Mouse (Mus musculus): ENCODE results near the gene 2010111I01Rik.

2010111I01Rik gene

GRCm38 (mm10) chr13:63023243-63024217 lies 58.8 kb downstream of the 2010111I01Rik start:
- DNase-seq (ENCODE audit: low spot score in 2 of 2): no peak

- no peak for DNase-seq (ENCODE audit: low spot score in 2 of 2)
Measured at GRCm38 (mm10) chr13:63030023-63030422, 65.3 kb downstream of the 2010111I01Rik start.

GRCm38 (mm10) chr13:63031244-63031643 lies 66.6 kb downstream of the 2010111I01Rik start:
- no peak for DNase-seq (ENCODE audit: low spot score in 2 of 2)

GRCm38 (mm10) chr13:63032304-63032830 lies 67.7 kb downstream of the 2010111I01Rik start:
- no peak for DNase-seq (ENCODE audit: low spot score in 2 of 2)

GRCm38 (mm10) chr13:63032958-63033357 lies 68.3 kb downstream of the 2010111I01Rik start:
- no peak for DNase-seq (ENCODE audit: low spot score in 2 of 2)

GRCm38 (mm10) chr13:63033364-63033763 lies 68.7 kb downstream of the 2010111I01Rik start:
- DNase-seq (ENCODE audit: low spot score in 2 of 2): no peak

- DNase-seq (ENCODE audit: low spot score in 2 of 2): peak; percentile 34 to 43
Measured at GRCm38 (mm10) chr13:63034666-63035065, 70.0 kb downstream of the 2010111I01Rik start.

- DNase-seq (ENCODE audit: low spot score in 2 of 2): no peak
Measured at GRCm38 (mm10) chr13:63037906-63038305, 73.2 kb downstream of the 2010111I01Rik start.

- no peak for DNase-seq (ENCODE audit: low spot score in 2 of 2)
Measured at GRCm38 (mm10) chr13:63038415-63038814, 73.7 kb downstream of the 2010111I01Rik start.

GRCm38 (mm10) chr13:63038871-63039270 lies 74.2 kb downstream of the 2010111I01Rik start:
- no peak for DNase-seq (ENCODE audit: low spot score in 2 of 2)

- DNase-seq (ENCODE audit: low spot score in 2 of 2): no peak
Measured at GRCm38 (mm10) chr13:63039326-63039725, 74.6 kb downstream of the 2010111I01Rik start.

GRCm38 (mm10) chr13:63039848-63040247 lies 75.2 kb downstream of the 2010111I01Rik start:
- no peak for DNase-seq (ENCODE audit: low spot score in 2 of 2)

- no peak for DNase-seq (ENCODE audit: low spot score in 2 of 2)
Measured at GRCm38 (mm10) chr13:63045504-63046205, 81.0 kb downstream of the 2010111I01Rik start.

- peak; percentile 5 to 51 for DNase-seq (ENCODE audit: low spot score in 2 of 2)
Measured at GRCm38 (mm10) chr13:63046206-63047020, 81.7 kb downstream of the 2010111I01Rik start.

GRCm38 (mm10) chr13:63063706-63064105 lies 99.0 kb downstream of the 2010111I01Rik start:
- DNase-seq (ENCODE audit: low spot score in 2 of 2): no peak

- no peak for DNase-seq (ENCODE audit: low spot score in 2 of 2)
Measured at GRCm38 (mm10) chr13:63066607-63067006, 101.9 kb downstream of the 2010111I01Rik start.

- DNase-seq (ENCODE audit: low spot score in 2 of 2): no peak
Measured at GRCm38 (mm10) chr13:63068371-63069136, 103.9 kb downstream of the 2010111I01Rik start.

GRCm38 (mm10) chr13:63071874-63072273 lies 107.2 kb downstream of the 2010111I01Rik start:
- DNase-seq (ENCODE audit: low spot score in 2 of 2): no peak

GRCm38 (mm10) chr13:63072376-63072775 lies 107.7 kb downstream of the 2010111I01Rik start:
- DNase-seq (ENCODE audit: low spot score in 2 of 2): no peak

GRCm38 (mm10) chr13:63073911-63074675 lies 109.4 kb downstream of the 2010111I01Rik start:
- DNase-seq (ENCODE audit: low spot score in 2 of 2): no peak
